Mouse (Mus musculus): ENCODE data around the gene Mmp25.

- TF ChIP-seq EP300 (optimal IDR thresholded peaks at IDR 0.05) (no peak), CTCF (IDR thresholded peaks at IDR 0.05; ENCODE audit: low read depth) (no peak)
Observed at GRCm38 (mm10) chr17:23675127-23675526, 30.1 kb upstream of the Mmp25 start.

All from stomach, postnatal 0 days (tissue).